Comparison of ENCODE assay signal across 23 mouse cellular contexts in the genomic region with DNA sequence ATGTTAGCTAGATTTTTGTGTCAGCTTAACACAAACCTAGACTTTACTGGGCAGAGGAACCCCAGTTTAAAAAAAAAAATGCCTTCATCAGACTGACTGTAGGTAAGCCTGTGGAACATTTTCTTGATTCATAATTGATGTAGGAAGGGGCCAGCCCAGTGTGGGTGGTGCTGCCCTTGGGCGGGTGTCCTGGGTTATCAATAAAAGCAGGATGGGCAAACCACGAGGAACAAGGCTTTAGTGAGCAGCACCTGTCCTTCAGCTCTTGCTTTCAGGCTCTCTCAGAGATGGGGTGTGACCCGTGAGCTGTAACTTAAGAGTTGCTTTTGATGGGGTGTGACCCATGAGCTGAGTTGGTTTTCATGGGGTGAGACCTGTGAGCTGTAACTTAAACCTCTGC. TPM values are rescaled to one million over a fixed set of nuclear protein-coding genes. Genes with fewer than 3 reads are reported as not detected.
DNase-seq lines count a peak whose midpoint lies in the region; ATAC-seq and TF ChIP-seq lines count a peak whose summit lies in the region.
"Had no signal": no experiment of that assay in that cellular context is flagged by ENCODE, and none has a peak within 500 bp of the region (broad histone marks: within the 10 kb centered on the region; RNA-seq: fewer than 3 reads in every experiment).

No protein-coding gene starts in this region.

- no peak overlapping the region for H3K27ac ChIP-seq in kidney, postnatal 0 days
- peak overlapping the region; percentile 66 for H3K27ac ChIP-seq in liver, embryonic 13.5 days
- no peak overlapping the region for H3K27ac ChIP-seq in forebrain, embryonic 16.5 days (ENCODE audit: low read length)
- H3K27ac ChIP-seq: embryonic facial prominence, embryonic 13.5 days; forebrain, embryonic 15.5 days; heart, adult 2 months; hindbrain, embryonic 12.5 days; lung, embryonic 15.5 days; midbrain, embryonic 12.5 days had no signal

- no peak overlapping the region for H3K9ac ChIP-seq in kidney, postnatal 0 days (ENCODE audit: low read depth, low read length)
- peak overlapping the region; percentile 17; the same call in 1 of the 2 replicates for H3K9ac ChIP-seq in liver, embryonic 13.5 days
- no peak overlapping the region for H3K9ac ChIP-seq in forebrain, embryonic 16.5 days (replicated peaks; ENCODE audit: low read depth, low read length)
- H3K9ac ChIP-seq: embryonic facial prominence, embryonic 13.5 days; forebrain, embryonic 15.5 days; hindbrain, embryonic 12.5 days; lung, embryonic 15.5 days; midbrain, embryonic 12.5 days had no signal

- DNase-seq in kidney, postnatal 0 days (ENCODE audit: low spot score) = peak; percentile 21
- DNase-seq in kidney, postnatal 36 days = no peak
- peak; percentile 34 for DNase-seq in liver, embryonic 13.5 days
- DNase-seq in right cerebral cortex, postnatal 25 days = no peak
- DNase-seq: adrenal gland, adult 2 months; cerebellum, adult 2 months; cerebellum, postnatal 36 days; embryo, embryonic 11 days; gastrocnemius, postnatal 25 days; heart, adult 2 months; kidney, adult 18-20 months; kidney, postnatal 4 days; lung, postnatal 36 days; thymus, postnatal 14 days had no signal

- H3K36me3 ChIP-seq in kidney, postnatal 0 days (ENCODE audit: insufficient read depth, low read length) = no peaks in the 10 kb centered on the region
- peaks cover 40% of the 10 kb centered on the region for H3K36me3 ChIP-seq in liver, embryonic 13.5 days
- H3K36me3 ChIP-seq in forebrain, embryonic 16.5 days (ENCODE audit: control insufficient read depth, insufficient read depth) = peaks cover 5% of the 10 kb centered on the region; the same call in 1 of the 2 replicates

- H3K9me3 ChIP-seq in kidney, postnatal 0 days (replicated peaks; ENCODE audit: low read length) = no peaks in the 10 kb centered on the region
- no peaks in the 10 kb centered on the region for H3K9me3 ChIP-seq in liver, embryonic 13.5 days (replicated peaks)
- no peaks in the 10 kb centered on the region for H3K9me3 ChIP-seq in forebrain, embryonic 16.5 days (ENCODE audit: control insufficient read depth, low read length)
- H3K9me3 ChIP-seq: embryonic facial prominence, embryonic 13.5 days; forebrain, embryonic 15.5 days; hindbrain, embryonic 12.5 days; lung, embryonic 15.5 days; midbrain, embryonic 12.5 days had no signal

- no peak overlapping the region for H3K4me2 ChIP-seq in kidney, postnatal 0 days (ENCODE audit: low read length)
- H3K4me2 ChIP-seq in liver, embryonic 13.5 days = peak overlapping the region; percentile 32
- no peak overlapping the region for H3K4me2 ChIP-seq in forebrain, embryonic 16.5 days (ENCODE audit: low read length)
- H3K4me2 ChIP-seq: embryonic facial prominence, embryonic 13.5 days; forebrain, embryonic 15.5 days; hindbrain, embryonic 12.5 days; lung, embryonic 15.5 days; midbrain, embryonic 12.5 days had no signal

- H3K27me3 ChIP-seq in kidney, postnatal 0 days (ENCODE audit: insufficient read depth, low read length) = no peaks in the 10 kb centered on the region
- no peaks in the 10 kb centered on the region for H3K27me3 ChIP-seq in liver, embryonic 13.5 days
- H3K27me3 ChIP-seq in forebrain, embryonic 16.5 days (replicated peaks; ENCODE audit: control insufficient read depth, insufficient read depth, low read length) = no peaks in the 10 kb centered on the region
- H3K27me3 ChIP-seq: embryonic facial prominence, embryonic 13.5 days; forebrain, embryonic 15.5 days; hindbrain, embryonic 12.5 days; lung, embryonic 15.5 days; midbrain, embryonic 12.5 days; Patski had no signal

- ATAC-seq in kidney, postnatal 0 days (replicated peaks; ENCODE audit: low FRiP score, low read depth) = no peak
- peak; percentile 88 for ATAC-seq in erythroblast, adult 5-6 weeks (replicated peaks; ENCODE audit: low FRiP score, poor library complexity, severe bottlenecking)
- peak; percentile 92 for ATAC-seq in liver, embryonic 13.5 days (ENCODE audit: low read depth)
- ATAC-seq in megakaryocyte-erythroid progenitor cell, adult 5-6 weeks (replicated peaks; ENCODE audit: low FRiP score, low TSS enrichment, poor library complexity, severe bottlenecking) = peak; percentile 45; the same call in 1 of the 2 replicates
- ATAC-seq in forebrain, embryonic 16.5 days = no peak
- ATAC-seq: forebrain, embryonic 15.5 days; Patski had no signal

- 43% methylated on average over 3 of the region's 3 CpGs for WGBS in kidney, postnatal 0 days
- WGBS in liver, embryonic 13.5 days (ENCODE audit: insufficient replicate concordance) = 30% methylated on average over 3 of the region's 3 CpGs
- 88% methylated on average over 3 of the region's 3 CpGs for WGBS in forebrain, embryonic 16.5 days

- H3K4me1 ChIP-seq in kidney, postnatal 0 days (replicated peaks; ENCODE audit: insufficient read depth, low read length) = no peaks in the 10 kb centered on the region
- H3K4me1 ChIP-seq in liver, embryonic 13.5 days (replicated peaks) = peaks cover 30% of the 10 kb centered on the region
- H3K4me1 ChIP-seq in forebrain, embryonic 16.5 days (replicated peaks; ENCODE audit: control insufficient read depth, insufficient read depth, low read length) = no peaks in the 10 kb centered on the region
- H3K4me1 ChIP-seq: embryonic facial prominence, embryonic 13.5 days; forebrain, embryonic 15.5 days; hindbrain, embryonic 12.5 days; lung, embryonic 15.5 days; midbrain, embryonic 12.5 days had no signal

- no peak overlapping the region for H3K4me3 ChIP-seq in kidney, postnatal 0 days (replicated peaks; ENCODE audit: low read depth, low read length)
- H3K4me3 ChIP-seq in liver, embryonic 13.5 days (replicated peaks) = no peak overlapping the region
- H3K4me3 ChIP-seq in forebrain, embryonic 16.5 days (replicated peaks; ENCODE audit: low read length) = no peak overlapping the region
- H3K4me3 ChIP-seq: embryonic facial prominence, embryonic 13.5 days; forebrain, embryonic 15.5 days; heart, adult 2 months; hindbrain, embryonic 12.5 days; lung, embryonic 15.5 days; midbrain, embryonic 12.5 days had no signal

- no peak for TF ChIP-seq CTCF in kidney, postnatal 0 days (IDR thresholded peaks at IDR 0.05; ENCODE audit: low read depth)

RNA-seq across cellular contexts. Expression of gene Slc30a9, which starts 11.7 kb away (rescaled TPM):
- 121 and 129 TPM in 2 replicates for polyA plus RNA-seq in kidney, postnatal 0 days (2015; fragmentation: Nextera tagmentation; extraction: Ambion mirVana)
- 270 and 282 TPM in 2 replicates for total RNA-seq in erythroblast, adult 5-6 weeks (2015; ENCODE audit: low replicate concordance)
- total RNA-seq in erythroblast, adult 5-6 weeks (2017; ENCODE audit: low replicate concordance) = 366 and 394 TPM in 2 replicates
- 64.0 and 75.5 TPM in 2 replicates for polyA plus RNA-seq in liver, embryonic 13.5 days (2015; fragmentation: Nextera tagmentation; extraction: Ambion mirVana)
- total RNA-seq in megakaryocyte-erythroid progenitor cell, adult 5-6 weeks (2014; fragmentation: Nextera tagmentation) = 30.2 and 39.0 TPM in 2 replicates
- 32.5 and 41.3 TPM in 2 replicates for total RNA-seq in megakaryocyte-erythroid progenitor cell, adult 5-6 weeks (2017)
- polyA plus RNA-seq in forebrain, embryonic 16.5 days (2015; fragmentation: Nextera tagmentation; extraction: Ambion mirVana) = 147 and 159 TPM in 2 replicates

RNA-seq across cellular contexts. Expression of gene Tmem33, which starts 34.7 kb away (rescaled TPM):
- 120 and 121 TPM in 2 replicates for polyA plus RNA-seq in kidney, postnatal 0 days (2015; fragmentation: Nextera tagmentation; extraction: Ambion mirVana)
- 147 and 164 TPM in 2 replicates for total RNA-seq in erythroblast, adult 5-6 weeks (2015; ENCODE audit: low replicate concordance)
- total RNA-seq in erythroblast, adult 5-6 weeks (2017; ENCODE audit: low replicate concordance) = 80.3 and 89.9 TPM in 2 replicates
- 100 and 114 TPM in 2 replicates for polyA plus RNA-seq in liver, embryonic 13.5 days (2015; fragmentation: Nextera tagmentation; extraction: Ambion mirVana)
- total RNA-seq in megakaryocyte-erythroid progenitor cell, adult 5-6 weeks (2014; fragmentation: Nextera tagmentation) = 98.3 and 112 TPM in 2 replicates
- 55.1 and 58.6 TPM in 2 replicates for total RNA-seq in megakaryocyte-erythroid progenitor cell, adult 5-6 weeks (2017)
- polyA plus RNA-seq in forebrain, embryonic 16.5 days (2015; fragmentation: Nextera tagmentation; extraction: Ambion mirVana) = 82.9 and 83.1 TPM in 2 replicates

Comparison
In these comparisons a context has a peak if more than half of its experiments do, and no peak if none do; other contexts are left out.
1. DNase-seq: peak in kidney, postnatal 0 days (single experiment) and liver, embryonic 13.5 days (single experiment); none in kidney, postnatal 36 days (0 of 2) and right cerebral cortex, postnatal 25 days (single experiment).
2. ATAC-seq: peak in erythroblast, adult 5-6 weeks (single experiment), liver, embryonic 13.5 days (single experiment) and megakaryocyte-erythroid progenitor cell, adult 5-6 weeks (single experiment); none in kidney, postnatal 0 days (single experiment) and forebrain, embryonic 16.5 days (single experiment).